Mouse (Mus musculus): ENCODE data around the gene Cfap97d1.

- TF ChIP-seq POLR2A (IDR thresholded peaks at IDR 0.05; ENCODE audit: control insufficient read depth in 1 of 2, insufficient read depth in 1 of 2, low read depth in 1 of 2, low read length in 2 of 2, poor library complexity in 1 of 2) (no peak), CTCF (IDR thresholded peaks at IDR 0.05 in 2 of 3, conservative IDR thresholded peaks at IDR 0.05 in 1 of 3; ENCODE audit: control insufficient read depth in 1 of 3, insufficient read depth in 1 of 3, low read depth in 2 of 3, low read length in 3 of 3, poor library complexity in 1 of 3, severe bottlenecking in 1 of 3) (no peak), CHD1 (IDR thresholded peaks at IDR 0.05; ENCODE audit: low read depth, low read length) (no peak), GATA1 (IDR thresholded peaks at IDR 0.05; ENCODE audit: low read depth, low read length) (no peak), EP300 (IDR thresholded peaks at IDR 0.05; ENCODE audit: low read depth in 1 of 2, low read length in 2 of 2) (no peak), NRF1 (IDR thresholded peaks at IDR 0.05; ENCODE audit: insufficient read depth, low read depth, low read length, poor library complexity, severe bottlenecking) (no peak), CHD2 (IDR thresholded peaks at IDR 0.05; ENCODE audit: low read length) (no peak), ZC3H11A (IDR thresholded peaks at IDR 0.05; ENCODE audit: low read depth, low read length) (no peak), SMC3 (IDR thresholded peaks at IDR 0.05; ENCODE audit: low read depth, low read length) (no peak), TAL1 (IDR thresholded peaks at IDR 0.05; ENCODE audit: low read length) (no peak), ETS1 (IDR thresholded peaks at IDR 0.05; ENCODE audit: low read depth, low read length) (no peak), USF2 (IDR thresholded peaks at IDR 0.05; ENCODE audit: borderline replicate concordance in 1 of 2, insufficient read depth in 1 of 2, low read depth in 1 of 2, low read length in 2 of 2) (no peak), TBP (IDR thresholded peaks at IDR 0.05; ENCODE audit: low read depth, low read length) (no peak), USF1 (IDR thresholded peaks at IDR 0.05; ENCODE audit: low read depth, low read length) (no peak)
Observed at GRCm38 (mm10) chr11:101983431-101983921, 603 bp upstream of the Cfap97d1 start.
